Mouse (Mus musculus): ENCODE measurements at regions not wholly inside any gene's neighbourhood (a gene's known extent, or its start where the extent isn't known, plus 50 kb on each side); places are given as distances from the start of the nearest gene placed in this dataset.

DNA sequence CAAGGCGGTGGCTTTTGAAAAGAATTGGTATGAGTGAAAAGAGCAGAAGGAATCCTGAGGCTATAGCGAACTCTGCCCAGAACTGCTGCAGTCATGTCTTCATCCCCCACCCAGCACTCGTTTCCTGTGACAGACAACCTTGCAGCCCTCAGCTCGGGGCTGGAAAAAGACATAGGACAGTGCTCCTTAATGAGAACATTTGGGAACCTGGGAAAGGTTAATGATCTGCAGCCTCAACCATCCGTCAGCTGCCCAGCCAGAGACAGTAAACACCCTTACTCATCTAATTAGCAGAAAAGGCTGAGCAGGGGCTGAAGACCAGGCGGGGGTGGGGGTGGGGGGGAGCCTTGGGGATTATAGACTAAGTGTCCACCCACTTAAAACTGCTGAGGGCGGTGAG lies 76.3 kb upstream of the Arhgap36 start:
- no peak for DNase-seq

DNA sequence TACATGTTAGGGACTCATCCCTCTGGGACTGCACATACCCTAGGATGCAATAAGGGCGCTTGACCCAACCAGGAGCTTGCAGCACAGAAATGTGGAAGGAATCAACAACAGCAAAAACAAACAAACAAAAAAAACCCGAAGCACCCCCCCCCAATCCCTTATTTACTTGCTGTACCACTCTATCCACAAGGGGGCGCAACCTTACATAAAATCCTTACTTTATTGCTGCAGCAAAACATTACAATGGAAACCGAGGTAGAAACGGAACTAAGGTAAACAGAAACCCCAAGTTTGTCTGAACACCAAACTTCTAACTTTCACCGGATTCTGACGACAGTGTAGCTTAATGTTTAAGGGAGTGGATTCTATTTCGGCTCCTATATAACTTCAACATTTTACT lies 86.7 kb upstream of the Arhgap36 start:
- peak; percentile 20 for DNase-seq

DNA sequence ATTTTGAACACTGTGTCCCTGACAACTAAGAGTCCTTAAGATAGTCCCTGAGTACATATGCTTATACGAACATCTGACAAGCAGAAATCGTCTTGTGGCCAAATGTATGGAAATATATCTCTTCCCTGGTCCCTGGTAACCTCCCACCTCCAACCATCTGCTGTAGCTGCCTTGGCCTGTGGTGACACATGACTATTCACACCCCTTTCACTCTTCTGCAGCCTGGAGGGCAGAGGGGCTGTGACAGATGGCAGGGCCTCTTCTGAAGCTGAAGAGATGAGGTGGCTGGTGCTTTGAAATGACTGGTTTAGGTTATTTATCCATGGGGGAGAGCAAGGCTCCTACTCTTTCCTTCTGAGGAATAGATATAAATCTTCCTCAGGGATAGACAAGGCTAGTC lies 82.3 kb upstream of the Enox2 start:
- DNase-seq: no peak

DNA sequence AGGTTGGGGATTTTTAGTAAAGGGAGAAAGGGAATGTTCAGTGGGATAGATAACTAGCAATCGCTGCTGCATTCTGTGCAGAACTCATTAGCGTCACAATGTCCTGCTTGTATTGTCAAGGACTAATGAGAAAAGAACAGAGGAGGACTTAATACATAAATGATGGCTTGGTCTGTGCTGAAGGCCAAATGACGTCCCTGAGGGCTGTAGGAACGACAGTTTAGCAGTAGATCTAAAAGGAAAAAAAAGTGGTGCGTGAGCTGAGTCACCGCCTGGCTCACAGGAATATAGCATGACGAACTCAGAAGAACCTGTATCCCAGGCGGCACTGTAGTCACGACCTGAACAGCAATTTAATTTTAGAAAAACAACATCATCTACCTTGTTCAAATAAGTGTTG lies 81.3 kb upstream of the Enox2 start:
- DNase-seq: no peak

DNA sequence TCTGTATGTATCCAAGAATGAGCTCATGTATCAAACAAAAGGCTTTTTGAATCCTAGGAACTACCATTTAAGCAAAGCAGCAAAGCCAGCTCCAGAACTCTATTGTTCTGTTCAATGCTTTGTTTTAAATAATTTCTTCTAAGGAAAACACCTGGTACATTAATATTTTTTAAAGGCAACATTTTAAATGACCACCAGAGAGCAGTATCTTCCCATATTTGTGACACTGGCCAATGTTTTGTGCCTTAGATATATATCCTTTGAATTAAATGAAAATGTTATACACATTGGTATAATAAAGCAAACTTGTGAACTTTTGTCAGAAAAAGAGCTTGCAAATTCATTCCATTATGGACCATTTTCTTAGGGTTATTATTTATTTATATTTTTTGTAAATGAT lies 58.4 kb upstream of the Enox2 start:
- DNase-seq: no peak

All from gastrocnemius, postnatal 10 days (tissue).